Mouse (Mus musculus): Measurements from ENCODE around the gene Triobp. TPM values are rescaled to one million over a fixed set of nuclear protein-coding genes. Genes with fewer than 3 reads are reported as not detected.

Triobp gene
- total RNA-seq, 2 experiments from 2014 or later = 32.3 to 44.7 TPM

DNA sequence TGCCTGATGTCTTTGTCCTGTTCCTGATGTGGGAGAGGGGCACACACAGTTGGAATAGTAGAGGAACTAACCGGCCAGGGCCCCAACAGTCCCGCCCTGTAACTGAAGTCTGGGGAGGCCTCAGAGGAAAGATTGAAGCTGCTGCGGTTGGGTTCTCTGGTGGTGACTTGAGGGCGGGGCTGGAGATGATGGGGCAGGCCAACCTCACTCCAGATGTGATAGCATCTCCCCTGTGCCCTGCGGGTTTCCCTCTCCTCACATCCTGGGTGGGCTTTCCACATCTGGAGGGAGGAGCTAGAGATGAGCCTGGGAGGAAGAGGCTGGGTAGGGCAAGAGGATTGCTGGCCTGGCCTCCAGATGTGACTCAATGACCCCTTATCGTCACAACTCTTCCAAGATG lies 23.9 kb upstream of the Triobp start:
- peak; percentile 50 for ATAC-seq (replicated peaks; ENCODE audit: poor library complexity, severe bottlenecking)

DNA sequence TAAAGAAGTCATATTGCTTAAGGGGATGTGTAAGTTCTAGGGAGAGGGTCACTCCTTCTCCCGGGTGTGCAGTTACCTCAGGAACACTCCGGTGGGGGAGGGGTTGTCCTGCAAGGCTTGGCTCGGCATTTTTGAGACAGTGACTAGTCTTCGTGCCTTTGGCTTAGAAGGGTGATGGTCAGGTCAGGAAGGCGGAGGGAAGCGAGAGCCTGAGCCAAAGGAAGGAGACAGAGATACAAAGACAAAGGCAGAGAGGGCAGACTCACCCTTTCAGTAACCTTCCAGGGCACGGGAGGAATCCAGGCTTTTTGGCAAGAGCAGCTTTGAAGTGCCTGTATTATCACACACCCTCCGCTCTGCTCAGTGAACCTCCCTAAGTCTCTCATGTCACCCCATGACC lies 22.4 kb upstream of the Triobp start:
- no peak for ATAC-seq (replicated peaks; ENCODE audit: poor library complexity, severe bottlenecking)

DNA sequence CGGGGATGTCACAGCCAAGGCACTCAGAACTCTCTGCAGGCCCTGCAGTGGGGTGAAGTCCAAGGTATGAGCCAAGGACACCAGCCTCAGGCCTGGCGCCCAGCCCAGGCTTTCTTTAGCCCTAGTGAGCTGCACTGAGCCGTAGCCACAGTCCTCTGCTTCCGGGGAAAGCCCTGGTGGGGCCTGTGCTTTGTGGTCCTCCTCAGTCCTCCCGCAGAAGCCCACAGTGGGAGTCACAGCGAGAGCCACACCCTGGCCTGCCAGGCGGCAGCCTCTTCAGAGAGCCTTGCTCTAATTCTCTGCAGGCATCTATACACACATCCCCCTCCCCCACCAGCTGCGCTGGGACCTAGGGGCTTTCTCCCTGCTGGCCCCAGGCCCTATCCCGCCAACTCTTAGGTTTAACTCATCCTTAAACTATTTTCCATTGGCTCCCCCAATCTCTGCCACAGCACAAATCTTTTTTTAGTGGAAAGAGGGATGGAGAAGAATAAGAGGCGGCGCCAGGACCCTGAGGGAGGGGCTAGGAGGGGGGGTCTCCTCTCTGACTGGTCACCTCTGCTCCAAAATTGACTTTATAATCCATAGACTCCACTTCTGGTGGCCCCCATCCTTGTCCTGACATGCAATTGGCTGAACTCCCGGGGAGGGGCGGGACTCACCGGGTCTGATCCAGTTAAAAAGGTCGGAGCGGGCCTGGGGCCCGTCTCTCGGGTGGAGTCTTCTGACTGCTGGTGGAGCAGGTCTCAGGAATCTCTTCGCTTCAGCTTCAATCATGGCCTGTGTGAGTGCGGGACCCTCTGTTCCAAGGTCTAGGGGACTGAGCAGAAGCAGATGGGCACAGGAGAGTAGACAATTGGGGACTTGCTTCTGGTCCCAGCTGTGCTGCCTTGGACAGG lies 21.3 kb upstream of the Triobp start, which contains the start of gene Lgals1:
Gene Lgals1 (plus strand): TSS at position 705 of the 899 bp plus-strand sequence.
- ATAC-seq (replicated peaks; ENCODE audit: poor library complexity, severe bottlenecking) = peak; percentile 47

DNA sequence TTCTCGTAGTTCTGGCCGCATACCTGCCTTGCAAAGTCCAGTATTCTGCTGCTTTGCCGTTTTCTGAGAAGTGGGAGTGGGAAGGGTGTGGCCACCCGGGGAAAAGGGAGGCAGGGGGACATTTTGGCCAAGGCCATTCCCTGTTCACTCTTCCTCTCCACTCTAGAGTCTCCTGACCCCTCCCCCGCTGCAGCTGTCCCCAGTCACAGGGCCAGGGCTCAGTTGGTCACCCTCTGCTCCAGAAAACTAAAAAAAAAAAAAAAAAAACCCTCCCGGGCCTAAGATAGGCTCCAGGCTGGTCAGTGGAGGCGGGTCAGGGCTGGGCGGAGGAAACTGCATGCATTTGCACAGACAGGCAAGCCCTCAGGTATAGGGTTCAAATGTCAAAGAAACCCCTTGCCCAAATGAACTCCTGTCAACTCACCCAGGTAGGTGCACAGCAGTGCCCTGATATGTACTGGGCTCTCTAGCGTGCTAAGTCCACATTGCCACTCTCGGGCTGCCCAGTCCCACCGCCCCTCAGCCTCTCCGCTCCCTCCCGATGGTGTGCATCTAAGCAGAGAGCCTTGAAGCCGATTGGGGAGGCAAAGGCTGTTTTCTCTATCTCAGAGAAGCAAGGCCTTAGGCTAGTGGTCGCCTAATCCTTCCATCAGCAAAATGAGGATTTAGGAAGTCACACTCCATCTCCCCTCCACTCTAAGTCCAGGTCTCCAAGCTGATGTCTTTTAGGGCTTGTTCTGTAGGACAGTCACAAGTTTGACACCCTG lies 20.3 kb upstream of the Triobp start:
- ATAC-seq (replicated peaks; ENCODE audit: poor library complexity, severe bottlenecking) = no peak

DNA sequence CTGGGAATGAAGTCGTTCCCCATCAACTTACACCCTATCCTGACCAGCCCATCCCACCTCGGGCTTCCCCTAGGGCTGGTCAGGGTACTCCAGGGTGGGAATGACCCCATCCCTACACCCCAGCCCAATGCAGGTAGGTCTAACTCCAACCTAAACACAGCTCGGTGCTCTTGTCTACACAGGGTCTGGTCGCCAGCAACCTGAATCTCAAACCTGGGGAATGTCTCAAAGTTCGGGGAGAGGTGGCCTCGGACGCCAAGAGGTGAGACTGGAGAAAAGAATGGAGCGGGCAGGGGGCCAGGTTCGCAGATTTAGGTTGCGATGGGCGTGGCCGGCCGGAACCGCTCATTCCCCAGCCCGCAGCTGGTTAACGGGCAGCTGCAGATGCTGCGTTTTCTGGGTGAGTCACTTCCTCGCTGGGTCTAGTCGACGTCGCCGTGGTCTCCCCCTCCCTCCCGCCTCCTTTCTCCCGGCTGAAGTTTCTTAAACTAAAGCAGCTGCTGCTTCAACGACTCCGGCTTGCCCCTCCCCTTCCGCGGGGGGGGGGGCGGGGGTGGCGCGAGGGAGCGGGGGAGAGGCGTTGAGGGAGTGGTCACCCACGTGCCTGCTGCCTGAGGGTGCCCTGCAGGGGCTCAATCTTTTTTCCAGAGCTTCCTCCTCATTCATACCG lies 19.6 kb upstream of the Triobp start:
- peak; percentile 60 for ATAC-seq (replicated peaks; ENCODE audit: poor library complexity, severe bottlenecking)

DNA sequence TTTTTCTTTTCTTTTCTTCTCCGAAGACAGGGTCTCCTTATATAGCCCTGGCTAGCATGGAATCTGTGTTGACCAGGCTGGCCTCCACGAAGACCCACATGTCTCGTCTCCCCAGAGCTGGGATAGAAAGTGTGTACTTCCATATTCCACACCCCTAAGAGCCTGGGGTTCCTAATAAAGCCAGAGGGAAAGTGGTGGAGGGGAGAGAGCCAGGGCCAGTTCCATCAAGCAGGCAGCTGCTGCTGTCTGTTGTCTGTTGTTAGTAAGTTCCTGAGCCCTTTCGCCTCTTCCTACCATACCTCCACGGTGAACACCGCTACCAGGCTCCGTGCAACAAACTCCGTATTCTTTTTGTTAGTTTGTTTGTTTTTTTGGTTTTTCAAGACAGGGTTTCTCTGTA lies 19.0 kb upstream of the Triobp start:
- ATAC-seq (replicated peaks; ENCODE audit: poor library complexity, severe bottlenecking) = no peak

DNA sequence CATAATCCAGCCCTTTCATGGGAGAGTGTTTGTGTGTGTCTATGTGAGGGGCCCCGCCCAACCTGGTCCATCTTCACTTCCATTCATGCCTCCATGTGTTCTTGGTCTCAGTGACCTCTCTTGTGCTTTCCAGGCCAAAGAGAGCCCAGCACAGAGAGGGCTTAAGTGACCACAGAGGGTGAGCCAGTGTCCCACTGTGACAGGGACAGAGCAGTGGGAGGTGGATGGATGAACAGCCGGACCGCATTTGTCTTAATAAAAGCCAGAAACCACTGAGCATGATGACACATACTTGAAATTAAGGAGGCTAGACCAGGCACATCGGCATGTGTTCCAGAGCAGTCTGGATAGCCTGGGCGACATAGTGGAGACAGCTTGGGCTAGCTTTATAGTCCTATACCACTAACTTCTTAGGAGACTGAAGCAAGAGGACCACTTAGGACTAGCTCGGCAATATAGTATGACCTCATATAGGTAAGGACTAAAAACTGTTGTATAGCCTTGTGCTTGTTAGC lies 17.3 kb upstream of the Triobp start:
- ATAC-seq (replicated peaks; ENCODE audit: poor library complexity, severe bottlenecking) = no peak

DNA sequence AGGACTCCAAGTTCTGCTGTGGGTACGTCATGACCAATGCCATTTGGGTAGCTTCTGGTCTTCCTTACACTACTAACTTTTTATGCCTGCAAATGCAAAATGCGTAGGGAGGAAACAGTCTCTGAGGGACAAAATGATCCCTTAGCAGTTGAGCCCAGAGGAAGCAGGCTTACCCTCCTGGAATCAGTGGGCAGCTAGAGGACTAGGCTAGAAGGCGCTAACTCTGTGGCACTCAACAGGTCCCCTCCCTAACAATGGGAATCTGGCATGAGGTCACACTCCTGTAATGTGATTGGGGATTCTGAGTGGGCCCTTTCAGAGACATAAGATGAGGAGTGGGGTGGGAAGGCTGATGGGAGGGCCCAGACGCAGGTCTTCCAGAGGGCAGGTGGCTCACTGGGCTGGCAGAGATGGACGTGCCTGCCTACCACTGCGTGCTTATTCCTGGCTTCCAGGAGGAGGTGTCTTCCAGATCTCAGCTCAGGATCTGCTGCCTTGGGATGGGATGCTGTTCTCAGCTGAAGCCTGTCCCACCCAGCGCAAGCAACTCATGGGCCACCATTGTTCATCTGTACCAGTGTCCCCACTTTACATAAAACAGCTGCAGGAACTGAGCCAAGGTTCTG lies 16.6 kb upstream of the Triobp start:
- no peak for ATAC-seq (replicated peaks; ENCODE audit: poor library complexity, severe bottlenecking)

DNA sequence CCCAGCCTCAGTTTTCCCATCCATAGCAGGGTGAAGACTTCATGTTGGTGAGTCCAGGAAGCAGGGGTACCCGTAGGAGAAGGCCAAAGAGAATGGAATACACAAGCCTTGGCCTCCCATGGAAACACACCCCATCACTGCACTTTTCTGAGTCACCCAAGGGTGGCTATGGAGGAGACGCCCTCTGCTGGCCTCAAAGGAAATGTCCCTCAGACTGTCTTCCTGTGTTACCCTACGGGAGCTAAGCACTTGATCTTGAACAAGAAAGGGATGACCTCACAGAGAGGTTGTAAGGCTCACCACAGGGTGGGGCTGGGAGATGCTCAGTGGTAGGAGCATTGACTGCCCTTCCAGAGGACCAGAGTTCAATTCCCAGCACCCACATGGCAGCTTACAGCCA lies 15.9 kb upstream of the Triobp start:
- ATAC-seq (replicated peaks; ENCODE audit: poor library complexity, severe bottlenecking) = peak; percentile 63

DNA sequence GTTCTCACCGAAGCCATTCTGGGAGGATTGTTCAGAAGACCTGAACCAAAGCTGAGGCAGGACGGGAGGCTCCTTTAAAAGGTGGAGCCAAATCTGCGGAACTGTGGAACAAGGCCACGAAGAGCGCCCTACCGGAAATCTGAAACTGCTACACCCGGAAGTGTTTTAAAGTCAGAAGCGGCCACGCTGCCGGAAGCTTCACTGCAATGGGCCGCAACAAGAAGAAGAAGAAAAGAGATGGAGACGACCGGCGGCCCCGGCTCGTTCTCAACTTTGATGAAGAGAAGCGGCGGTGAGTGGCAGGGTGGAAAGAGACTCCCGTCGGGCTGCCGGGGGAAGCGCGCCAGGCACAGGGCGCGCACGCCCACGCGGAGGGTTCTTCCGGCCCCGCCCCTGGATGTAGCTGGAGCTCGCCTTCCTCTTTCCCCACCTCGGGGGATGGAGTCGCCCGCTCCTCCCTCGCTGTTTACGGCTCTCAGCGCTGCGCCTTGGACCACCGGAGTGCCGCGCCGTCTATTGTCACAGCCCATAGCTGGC lies 12.7 kb upstream of the Triobp start, which contains the start of gene Nol12:
Gene Nol12 (plus strand): TSS at position 150 of the 537 bp plus-strand sequence.
- ATAC-seq (replicated peaks; ENCODE audit: poor library complexity, severe bottlenecking) = peak; percentile 82

DNA sequence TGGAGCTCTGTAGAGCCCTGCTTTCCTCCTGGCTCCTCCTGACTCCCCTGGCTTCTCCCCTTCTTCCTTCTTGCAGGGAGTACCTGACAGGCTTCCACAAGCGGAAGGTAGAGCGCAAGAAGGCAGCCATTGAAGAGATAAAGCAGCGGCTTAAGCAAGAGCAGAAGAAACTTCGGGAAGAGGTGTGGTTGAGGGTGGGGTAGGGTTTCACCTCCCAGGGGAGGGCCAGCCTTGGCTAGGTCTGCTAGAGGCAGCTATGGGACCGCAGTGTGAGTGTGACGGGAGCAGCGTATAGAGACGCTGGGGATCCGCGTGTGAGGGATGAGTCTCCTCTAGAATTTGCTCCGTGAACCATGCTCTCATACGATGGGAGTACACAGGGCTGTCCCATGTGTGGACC lies 11.1 kb upstream of the Triobp start:
- ATAC-seq (replicated peaks; ENCODE audit: poor library complexity, severe bottlenecking) = no peak

DNA sequence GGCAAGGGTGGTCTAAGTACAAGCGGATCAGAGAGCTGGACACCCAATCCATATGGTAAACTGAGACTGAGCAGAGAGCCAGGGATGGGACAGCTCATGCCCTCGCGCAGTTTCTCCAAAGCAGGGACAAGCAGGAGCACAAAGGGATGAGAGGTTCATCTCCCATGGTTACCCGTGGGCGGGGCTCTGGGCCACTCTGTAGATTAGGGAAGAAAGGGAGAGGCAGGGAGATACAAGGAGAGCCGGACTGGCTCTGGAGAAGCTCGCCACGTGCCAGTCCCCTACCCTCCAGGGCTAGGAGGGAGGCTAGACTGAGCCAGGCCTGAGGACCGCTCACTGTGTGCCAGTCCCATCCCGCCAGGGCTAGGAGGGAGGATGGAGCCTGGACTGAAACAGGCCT lies 10.2 kb upstream of the Triobp start:
- ATAC-seq (replicated peaks; ENCODE audit: poor library complexity, severe bottlenecking) = no peak

DNA sequence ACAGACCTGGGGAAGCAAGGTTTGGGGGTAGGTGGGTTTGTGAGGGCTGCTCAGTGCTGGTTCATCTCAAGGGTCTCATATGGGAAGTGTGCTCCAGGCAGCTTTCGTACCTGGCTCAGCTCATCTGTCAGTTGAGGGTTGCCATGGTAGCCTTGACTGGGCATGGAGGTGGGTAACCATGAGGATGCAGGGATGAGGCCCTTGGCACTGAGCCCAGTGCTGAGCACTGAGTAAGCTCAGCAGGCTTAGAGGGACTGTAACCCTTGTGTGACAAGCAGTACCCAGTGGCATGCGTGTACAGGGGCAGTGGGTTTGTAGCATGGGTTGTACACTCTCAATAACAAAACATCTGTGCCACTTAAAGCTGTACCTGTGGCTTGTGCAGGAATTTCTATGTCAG lies 9.6 kb upstream of the Triobp start:
- ATAC-seq (replicated peaks; ENCODE audit: poor library complexity, severe bottlenecking) = no peak

DNA sequence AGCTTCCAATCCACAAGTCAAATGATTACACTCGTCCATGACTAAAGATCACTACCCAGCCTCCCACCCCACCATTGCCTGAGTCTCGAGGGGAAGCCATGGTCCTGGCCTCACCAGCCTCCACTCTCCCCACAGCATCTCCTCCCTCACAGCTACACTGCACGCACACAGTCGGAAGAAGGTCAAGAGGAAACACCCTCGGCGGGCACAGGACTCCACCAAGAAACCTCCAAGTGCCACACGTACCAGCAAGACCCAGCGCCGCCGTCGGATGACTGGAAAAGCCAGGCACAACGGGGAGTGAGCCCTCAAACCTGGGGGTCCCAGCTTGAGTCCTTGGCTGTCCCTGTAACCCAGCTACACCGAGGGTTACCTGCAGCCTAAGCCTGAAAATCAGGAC lies 7.2 kb upstream of the Triobp start:
- ATAC-seq (replicated peaks; ENCODE audit: poor library complexity, severe bottlenecking) = no peak

DNA sequence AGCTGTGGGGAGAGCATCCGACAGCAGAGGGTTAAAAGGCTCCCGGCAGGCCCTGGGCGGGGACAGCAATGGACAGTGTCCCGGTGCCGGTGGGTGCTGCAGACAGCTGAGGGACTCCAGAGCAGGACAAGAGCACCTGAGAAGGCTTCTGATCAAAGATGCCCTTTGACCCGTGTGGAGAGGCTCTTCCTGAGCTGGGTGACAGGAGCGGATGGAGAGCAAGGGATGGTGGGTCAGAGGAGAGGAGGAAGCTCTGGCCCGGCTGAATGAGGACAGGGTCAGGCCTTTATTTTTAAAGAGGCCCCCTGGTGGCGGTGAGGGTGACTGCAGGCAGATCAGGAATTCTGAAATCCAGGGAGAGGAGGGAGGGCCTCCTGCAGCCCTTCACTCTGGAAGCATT lies 4.9 kb upstream of the Triobp start:
- ATAC-seq (replicated peaks; ENCODE audit: poor library complexity, severe bottlenecking) = peak; percentile 57

DNA sequence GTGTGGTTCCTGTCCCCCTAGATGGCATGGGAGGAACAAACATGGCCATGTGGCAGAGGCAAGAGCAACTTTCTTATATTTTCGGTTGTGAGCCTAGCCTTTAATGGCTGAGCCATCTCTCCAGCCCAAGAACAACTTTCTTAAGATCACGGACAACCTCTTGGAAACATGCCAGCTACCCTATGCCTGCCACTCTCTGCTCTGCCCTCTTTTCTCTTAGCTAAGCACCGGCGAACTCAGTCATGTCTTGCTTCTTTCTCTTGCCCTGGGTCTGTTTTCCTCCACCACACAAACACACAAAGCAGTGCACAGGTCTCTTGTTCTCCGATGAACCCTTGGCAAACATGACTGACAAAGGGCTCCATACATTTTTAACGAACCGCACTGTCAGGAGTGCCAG lies 1.3 kb upstream of the Triobp start:
- no peak for ATAC-seq (replicated peaks; ENCODE audit: poor library complexity, severe bottlenecking)

DNA sequence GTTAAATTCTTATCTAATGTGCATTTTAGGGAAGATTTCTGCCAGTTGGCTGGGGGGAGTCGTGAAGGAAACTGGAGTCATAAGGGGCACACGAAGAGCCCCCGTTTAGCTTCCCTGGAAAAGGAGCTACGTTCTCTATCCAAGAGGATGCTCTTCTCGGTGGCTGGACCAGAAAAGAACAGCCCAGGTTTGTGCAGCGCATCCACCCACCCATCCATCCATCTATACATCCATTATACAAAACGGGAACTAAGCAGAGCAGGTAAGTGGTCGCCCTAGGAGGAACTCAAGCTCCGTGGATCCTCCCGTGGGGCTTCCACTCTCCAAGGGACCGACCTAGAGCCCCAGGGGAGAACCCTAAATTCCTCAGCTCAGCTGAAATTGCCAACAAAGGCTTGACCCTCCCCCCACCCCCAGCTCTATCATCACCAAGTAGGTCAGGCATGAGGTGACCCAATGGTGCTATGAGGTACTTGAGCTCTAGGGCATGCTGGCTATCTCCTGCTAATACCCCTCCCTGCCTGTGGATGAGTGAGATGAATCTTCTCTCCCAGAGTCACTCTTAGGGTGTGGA lies 715 bp downstream of the Triobp start:
- no peak for ATAC-seq (replicated peaks; ENCODE audit: poor library complexity, severe bottlenecking)

DNA sequence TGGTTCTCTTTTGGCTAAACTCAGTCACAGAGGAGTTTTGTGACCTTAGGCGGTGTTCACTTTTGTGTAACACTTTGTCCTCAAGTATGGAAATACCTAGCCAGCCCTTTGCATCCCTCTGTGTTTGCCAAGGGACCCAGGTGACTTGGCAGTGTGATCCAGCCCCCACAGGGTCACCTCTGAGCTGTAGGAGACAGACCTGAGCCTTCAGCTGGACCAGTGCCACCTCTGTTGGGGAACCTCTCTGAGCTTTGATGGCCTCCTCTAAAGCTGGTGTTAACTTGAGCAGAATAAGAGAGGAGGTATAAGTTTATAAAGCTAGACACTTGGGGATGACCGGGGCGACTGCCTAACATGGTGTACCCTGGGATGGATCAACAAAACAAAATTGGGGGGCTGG lies 1.4 kb downstream of the Triobp start:
- ATAC-seq (replicated peaks; ENCODE audit: poor library complexity, severe bottlenecking) = no peak

DNA sequence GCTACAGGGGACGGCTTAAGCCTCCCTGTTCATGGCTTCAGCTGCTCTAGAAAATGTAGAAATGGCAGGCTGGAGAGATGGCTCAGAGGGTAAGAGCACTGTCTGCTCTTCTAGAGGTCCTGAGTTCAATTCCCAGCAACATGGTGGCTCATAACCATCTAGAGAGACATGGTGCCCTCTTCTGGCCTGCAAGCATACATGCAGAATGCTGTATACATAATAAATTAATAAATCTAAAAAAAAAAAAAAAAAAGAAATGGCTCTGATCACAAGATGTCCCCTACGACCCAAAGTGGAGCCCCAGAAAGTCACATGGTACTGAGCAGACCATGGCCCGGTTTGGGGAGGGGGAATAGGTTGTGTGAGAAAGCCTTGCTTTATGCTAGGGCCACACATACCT lies 8.1 kb downstream of the Triobp start:
- ATAC-seq (replicated peaks; ENCODE audit: poor library complexity, severe bottlenecking) = no peak

DNA sequence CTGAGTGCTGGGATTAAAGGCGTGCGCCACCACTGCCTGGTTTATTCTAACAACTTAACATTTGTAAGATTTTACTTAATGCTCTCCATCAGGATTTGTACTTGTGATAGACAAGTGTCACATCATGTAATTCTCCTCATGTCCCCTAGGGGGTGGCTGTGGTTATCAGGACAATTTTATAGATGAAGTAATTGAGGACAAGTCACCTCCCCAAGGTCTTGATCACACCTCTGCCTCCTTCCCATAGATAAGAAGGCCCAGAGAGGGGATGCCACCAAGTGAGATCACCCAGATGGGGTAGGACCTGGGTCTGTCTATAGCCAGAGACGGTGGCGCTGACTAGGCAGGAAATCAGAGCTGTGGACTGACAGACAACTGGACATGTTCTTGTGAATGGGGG lies 8.8 kb downstream of the Triobp start:
- ATAC-seq (replicated peaks; ENCODE audit: poor library complexity, severe bottlenecking) = peak; percentile 35
